Mouse (Mus musculus) embryo, embryonic 11 days (tissue): ENCODE results near the gene Sf3a1.
"Not testable (repeated sequence)": the region's sequence is repeated elsewhere in the genome, so short reads cannot be mapped to it uniquely, and the experiment has no call there.

Experiments used
- DNase-seq: peaks from one replicate; pipeline ENCODE4 v3.0.0-alpha.2; 2015

Gene Sf3a1

GRCm38 (mm10) chr11:4159808-4160708, at the start of gene Sf3a1, which contains the start of gene Ccdc157:
TSS of gene Sf3a1 (plus strand) at chr11:4160350.
TSS of gene Ccdc157 (minus strand) at chr11:4160293.
- DNase-seq: peak; percentile 98

GRCm38 (mm10) chr11:4112033-4112432, 48.1 kb upstream of the Sf3a1 start:
- no peak for DNase-seq

GRCm38 (mm10) chr11:4112861-4113260, 47.3 kb upstream of the Sf3a1 start:
- DNase-seq: no peak

GRCm38 (mm10) chr11:4113496-4113895, 46.7 kb upstream of the Sf3a1 start:
- no peak for DNase-seq

- DNase-seq: no peak
Measured at GRCm38 (mm10) chr11:4113970-4114369, 46.2 kb upstream of the Sf3a1 start.

GRCm38 (mm10) chr11:4114541-4114940, 45.6 kb upstream of the Sf3a1 start:
- DNase-seq: not testable (repeated sequence)

GRCm38 (mm10) chr11:4115407-4115806, 44.7 kb upstream of the Sf3a1 start:
- no peak for DNase-seq

- no peak for DNase-seq
Measured at GRCm38 (mm10) chr11:4116458-4117141, 43.5 kb upstream of the Sf3a1 start.

GRCm38 (mm10) chr11:4117372-4118071, 42.6 kb upstream of the Sf3a1 start:
- DNase-seq: peak; percentile 17

- peak; percentile 84 for DNase-seq
Measured at GRCm38 (mm10) chr11:4118081-4118921, 41.8 kb upstream of the Sf3a1 start.

- no peak for DNase-seq
Measured at GRCm38 (mm10) chr11:4119635-4120034, 40.5 kb upstream of the Sf3a1 start.

- no peak for DNase-seq
Measured at GRCm38 (mm10) chr11:4121691-4122090, 38.5 kb upstream of the Sf3a1 start.

- DNase-seq: no peak
Measured at GRCm38 (mm10) chr11:4122226-4122625, 37.9 kb upstream of the Sf3a1 start.

GRCm38 (mm10) chr11:4122742-4123579, 37.2 kb upstream of the Sf3a1 start, which contains the start of gene Sec14l2:
TSS of gene Sec14l2 (minus strand) at chr11:4123415.
- DNase-seq: no peak

GRCm38 (mm10) chr11:4123922-4124321, 36.2 kb upstream of the Sf3a1 start:
- DNase-seq: peak; percentile 23

- no peak for DNase-seq
Measured at GRCm38 (mm10) chr11:4127059-4127458, 33.1 kb upstream of the Sf3a1 start.

- not testable (repeated sequence) for DNase-seq
Measured at GRCm38 (mm10) chr11:4128461-4128860, 31.7 kb upstream of the Sf3a1 start.

GRCm38 (mm10) chr11:4133450-4133849, 26.7 kb upstream of the Sf3a1 start:
- DNase-seq: peak; percentile 18

GRCm38 (mm10) chr11:4134400-4134799, 25.8 kb upstream of the Sf3a1 start:
- DNase-seq: no peak

GRCm38 (mm10) chr11:4134986-4135935, 24.9 kb upstream of the Sf3a1 start, which contains the start of gene Rnf215:
TSS of gene Rnf215 (plus strand) at chr11:4135202.
- peak; percentile 95 for DNase-seq
